Mouse (Mus musculus) E14TG2a.4 (cell line): ENCODE measurements at regions not wholly inside any gene's neighbourhood (a gene's known extent, or its start where the extent isn't known, plus 50 kb on each side); places are given as distances from the start of the nearest gene placed in this dataset.

Experiments
- CTCF ChIP-seq: conservative IDR thresholded peaks from 2 replicates; pipeline ENCODE4 v1.5.1; 2014; ENCODE audit warnings: low read length
- NANOG ChIP-seq: IDR thresholded peaks from 2 replicates; pipeline ENCODE4 v1.6.1; 2014; ENCODE audit warnings: borderline replicate concordance, low read length, mixed read lengths

- TF ChIP-seq CTCF (no peak), NANOG (peak; percentile 40; the same call in 1 of the 2 replicates)
Measured at GRCm38 (mm10) chr6:135563766-135564165, 201.4 kb downstream of the Emp1 start.
